Mouse (Mus musculus) embryo, embryonic 9.5 days (tissue): ENCODE data around the gene Dhx8.

Experiments used
- DNase-seq: peaks from one replicate; pipeline ENCODE4 v3.0.0-alpha.2; 2017; ENCODE audit errors: extremely low spot score

Dhx8 gene

DNA sequence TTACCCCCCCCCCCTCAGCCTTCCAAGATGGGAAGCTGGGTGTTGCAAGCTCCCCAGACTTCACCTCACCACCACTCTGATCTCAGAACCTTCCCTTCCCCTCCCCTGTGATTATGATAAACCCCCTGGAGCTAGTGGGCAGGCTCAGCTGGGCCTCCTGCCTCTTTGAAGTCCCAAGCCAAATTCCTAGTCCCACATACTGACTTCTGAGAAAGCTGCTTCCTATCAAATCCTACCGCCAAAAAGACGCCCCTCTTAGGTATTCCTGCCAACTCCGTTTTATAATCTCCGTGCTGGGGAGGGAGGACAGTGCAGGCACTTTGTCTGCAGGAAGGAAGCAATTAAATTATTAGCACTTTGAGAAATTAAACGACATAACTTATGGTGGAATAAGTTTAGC lies 68.7 kb downstream of the Dhx8 start:
- DNase-seq = no peak

DNA sequence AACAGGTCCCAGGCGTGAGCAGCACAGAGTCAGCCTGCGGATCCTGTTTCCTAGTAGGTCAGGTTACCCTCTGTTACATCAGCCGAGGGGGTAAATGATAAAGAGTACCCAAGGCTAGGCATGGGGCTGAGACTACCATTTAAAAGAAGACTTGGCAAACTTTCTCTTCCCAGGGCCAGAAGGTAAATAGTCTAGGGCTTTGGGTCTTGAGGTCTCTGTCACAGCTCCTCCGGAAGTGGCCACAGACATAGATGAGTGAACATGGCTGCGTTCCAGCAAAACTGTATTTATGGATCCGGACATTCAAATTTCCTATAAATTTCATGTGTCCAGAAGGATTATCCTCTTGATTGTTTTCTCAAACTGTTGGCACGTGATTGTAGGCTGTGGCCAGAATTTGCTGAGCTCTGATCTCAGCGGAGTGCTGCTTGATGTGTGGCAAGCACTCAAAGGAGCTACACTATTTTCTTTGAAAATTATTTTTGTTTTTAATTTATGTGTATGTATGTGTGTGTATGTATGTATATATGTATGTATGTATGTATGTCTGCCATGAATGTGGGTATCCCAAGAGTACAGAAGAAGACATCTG lies 72.5 kb downstream of the Dhx8 start:
- DNase-seq = no peak

DNA sequence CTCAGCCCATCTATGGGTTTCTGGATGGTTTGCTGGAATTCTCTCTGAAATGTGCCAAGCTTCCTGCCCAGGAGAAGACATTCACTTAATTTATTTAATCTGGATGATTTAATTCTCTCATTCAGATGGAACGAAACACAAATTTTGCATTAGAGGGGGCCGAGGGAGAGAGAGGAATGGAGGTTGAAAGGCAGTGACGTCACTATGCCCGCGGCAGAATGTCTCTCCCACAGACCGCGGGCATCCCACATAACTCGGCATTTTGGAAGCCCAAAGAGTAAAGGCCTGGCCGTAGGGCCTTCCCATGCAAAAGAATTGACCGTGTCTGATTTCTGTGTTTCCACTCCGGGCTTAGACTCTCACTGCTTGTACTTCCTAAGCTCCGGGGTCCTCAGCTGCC lies 74.0 kb downstream of the Dhx8 start:
- DNase-seq = no peak

DNA sequence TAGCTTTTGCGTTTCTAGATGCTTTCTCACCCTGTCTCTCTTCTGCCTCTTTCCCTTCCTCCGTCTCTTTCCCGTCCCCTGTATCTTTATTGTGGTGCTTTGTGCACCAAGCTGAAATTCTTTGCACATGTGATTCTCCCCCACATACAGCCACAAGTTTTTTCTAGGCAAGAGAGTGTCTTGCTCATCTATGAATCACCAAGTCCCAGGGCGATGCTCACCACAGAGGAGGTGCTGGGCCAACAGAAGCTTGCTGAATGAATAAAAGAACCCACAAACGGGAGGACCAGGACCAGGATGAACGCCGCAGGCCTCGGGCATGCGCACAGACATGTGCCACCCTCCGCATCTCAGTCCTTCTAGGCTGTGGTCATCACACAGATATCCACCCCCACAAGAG lies 74.5 kb downstream of the Dhx8 start:
- no peak for DNase-seq

DNA sequence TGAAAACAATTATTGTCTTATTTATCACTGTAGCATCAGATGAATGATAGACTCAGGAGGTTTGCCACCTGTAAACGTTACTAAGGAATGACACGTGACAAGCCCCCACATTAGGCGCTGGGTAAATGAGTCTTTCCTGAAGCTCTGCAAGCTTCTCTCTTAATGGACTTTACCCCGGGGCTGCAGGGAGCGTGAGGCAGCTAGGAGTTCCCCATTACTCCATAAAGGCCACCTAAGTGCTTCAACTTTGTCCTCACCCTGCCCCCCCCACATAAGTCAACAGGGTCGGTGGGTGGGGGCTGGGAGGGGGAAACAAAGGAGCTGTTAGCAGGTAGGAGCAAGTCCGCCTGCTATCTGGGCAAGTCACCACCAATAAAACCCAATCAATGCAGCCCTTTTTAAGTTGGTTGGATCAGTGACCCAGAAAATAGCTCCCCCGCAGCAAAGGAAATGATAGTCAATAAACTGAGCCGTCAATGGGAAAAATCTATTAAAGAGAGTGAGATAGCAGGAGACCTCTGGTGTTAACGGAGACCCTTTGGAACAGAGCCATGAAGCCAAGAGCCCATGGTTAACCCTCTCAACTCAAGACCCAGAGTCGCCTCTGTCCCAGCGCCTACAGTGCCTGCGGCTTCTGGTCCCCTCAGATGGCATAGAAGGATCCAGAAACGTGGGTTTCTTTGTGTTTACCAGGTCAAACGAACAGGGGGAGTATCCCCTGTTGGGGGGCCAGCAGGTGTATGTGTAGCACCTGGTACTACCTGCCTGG lies 76.5 kb downstream of the Dhx8 start:
- DNase-seq = peak; percentile 24

DNA sequence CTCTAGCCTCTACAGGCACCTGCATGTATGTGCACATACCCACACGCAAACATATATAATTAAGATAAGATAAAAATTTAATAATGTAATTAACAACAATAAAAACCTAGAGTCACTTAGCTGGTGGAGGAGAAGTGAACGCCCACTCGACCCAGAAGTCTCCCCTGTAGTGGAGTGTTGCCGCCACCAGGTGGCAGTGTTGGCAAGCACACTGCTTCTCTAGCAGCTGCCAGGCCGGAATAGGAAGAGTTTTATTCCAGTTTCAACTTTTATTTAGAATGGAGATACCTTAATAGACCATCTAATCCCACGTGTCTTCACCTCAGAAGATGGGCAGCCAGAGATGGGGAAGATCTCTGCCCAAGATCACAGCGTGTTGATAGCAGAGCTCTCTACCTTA lies 80.5 kb downstream of the Dhx8 start:
- DNase-seq = peak; percentile 83

DNA sequence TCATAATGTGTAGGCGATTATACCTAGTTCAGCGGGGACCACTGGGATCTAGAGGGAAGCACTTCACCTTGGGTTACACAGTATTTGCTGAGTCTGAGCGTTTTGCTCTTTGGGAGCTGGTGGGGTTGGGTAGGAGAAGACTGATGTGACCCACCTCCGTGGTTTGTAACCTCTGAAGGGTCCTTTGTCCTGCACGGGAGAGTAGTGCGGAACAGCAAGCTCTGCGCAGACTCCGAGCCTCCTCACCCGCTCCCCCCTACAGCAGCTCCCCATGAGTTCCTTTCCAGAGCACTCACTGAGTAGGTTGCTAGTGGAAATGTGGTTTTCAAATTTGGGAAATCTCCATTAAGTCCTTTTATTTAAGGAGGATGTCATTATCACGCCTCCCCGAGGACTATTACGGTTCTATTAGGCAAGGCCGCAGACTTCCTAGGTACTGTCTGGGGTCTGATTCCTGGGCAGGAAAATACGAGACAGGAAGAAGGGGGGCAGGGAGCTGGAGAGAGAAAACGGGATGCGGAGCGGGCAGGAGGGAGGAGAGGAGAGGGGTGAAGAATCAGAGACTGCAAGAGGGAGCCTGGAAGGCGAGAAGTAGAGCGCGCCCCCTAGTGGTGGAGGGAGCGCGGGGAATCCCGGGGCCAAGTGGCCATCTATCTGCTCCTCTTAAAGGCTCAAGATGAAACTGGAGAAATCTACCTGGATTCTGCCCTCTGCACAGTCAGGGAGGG lies 81.8 kb downstream of the Dhx8 start:
- peak; percentile 93 for DNase-seq

DNA sequence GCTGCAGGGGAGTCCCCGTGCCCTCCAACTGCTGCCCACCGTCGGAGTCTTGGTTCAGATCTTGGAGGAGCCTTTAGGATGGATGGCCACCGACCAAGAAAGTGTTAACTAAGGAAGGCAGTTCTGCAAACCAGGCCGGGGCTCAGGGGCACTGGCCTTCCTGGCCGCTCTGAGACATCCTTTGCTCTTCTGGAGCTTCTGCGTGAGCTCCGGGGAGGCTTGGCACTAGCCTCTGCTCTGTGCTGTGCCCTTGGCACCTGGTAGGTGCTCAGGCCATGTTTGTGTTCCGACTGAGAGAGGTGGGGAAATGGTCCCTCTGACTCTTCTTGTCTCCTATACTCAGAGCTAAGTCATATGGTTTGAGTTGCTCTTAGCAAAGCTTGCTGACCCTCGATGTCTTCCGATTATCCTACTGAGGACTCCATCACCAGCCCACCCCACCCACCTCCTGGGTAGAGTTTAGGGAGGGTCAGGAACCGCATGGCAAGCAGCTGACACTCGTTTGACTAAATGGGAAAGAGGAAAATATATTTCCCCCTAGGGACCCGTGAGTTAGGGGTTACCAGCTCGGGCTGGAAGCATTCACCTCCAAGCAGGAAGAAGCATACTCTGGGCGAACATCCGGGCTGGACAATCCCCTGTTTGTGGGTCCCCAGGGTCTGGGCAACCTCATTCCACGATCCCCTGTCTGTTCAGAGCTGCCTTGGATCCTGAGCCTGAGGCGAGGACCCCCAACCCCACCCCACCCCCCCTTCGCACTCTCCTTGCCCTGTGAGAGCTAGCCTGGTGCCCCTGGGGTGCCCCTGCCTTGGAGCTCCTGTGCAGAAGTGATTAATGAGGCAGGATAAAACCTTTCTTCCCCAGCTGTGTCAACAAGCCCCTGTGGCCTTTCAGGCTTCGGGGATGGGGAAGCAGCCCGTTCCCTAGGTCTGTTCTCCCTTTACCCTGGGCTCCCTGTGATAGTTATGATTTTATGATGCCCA lies 82.7 kb downstream of the Dhx8 start:
- DNase-seq = peak; percentile 71
